Mouse (Mus musculus) cerebellum, postnatal 14 days (tissue): ENCODE data around the gene Tcf3.

ENCODE experiments used
- DNase-seq, 2 experiments: peaks; one replicate each; pipeline ENCODE4 v3.0.0; 2021; ENCODE audit warnings: mixed read lengths in 2 of 2

Tcf3 gene

GRCm38 (mm10) chr10:80436276-80436675 lies 2.8 kb upstream of the Tcf3 start:
- DNase-seq, result peak in 1 of 2 experiments; percentile 33

GRCm38 (mm10) chr10:80435764-80436163 lies 2.3 kb upstream of the Tcf3 start:
- DNase-seq, result no peak

- DNase-seq, result peak in 1 of 2 experiments; percentile 44
These were observed 1.4 kb upstream of the Tcf3 start for GRCm38 (mm10) chr10:80434823-80435222.

GRCm38 (mm10) chr10:80434233-80434592 lies 766 bp upstream of the Tcf3 start:
- DNase-seq, result no peak

GRCm38 (mm10) chr10:80432936-80433512 lies 423 bp downstream of the Tcf3 start:
- no peak for DNase-seq

- no peak for DNase-seq
These were observed 1.1 kb downstream of the Tcf3 start for GRCm38 (mm10) chr10:80432387-80432785.

- DNase-seq, result no peak
These were observed 1.7 kb downstream of the Tcf3 start for GRCm38 (mm10) chr10:80431570-80432386.

GRCm38 (mm10) chr10:80430375-80430980 lies 3.0 kb downstream of the Tcf3 start:
- no peak for DNase-seq

- no peak for DNase-seq
These were observed 3.6 kb downstream of the Tcf3 start for GRCm38 (mm10) chr10:80429800-80430199.

GRCm38 (mm10) chr10:80425041-80425440 lies 8.4 kb downstream of the Tcf3 start:
- no peak for DNase-seq

- DNase-seq, result no peak
These were observed 9.9 kb downstream of the Tcf3 start for GRCm38 (mm10) chr10:80423562-80423961.

- DNase-seq, result no peak
These were observed 11.6 kb downstream of the Tcf3 start for GRCm38 (mm10) chr10:80421651-80422472.

GRCm38 (mm10) chr10:80421208-80421607 lies 12.2 kb downstream of the Tcf3 start:
- no peak for DNase-seq

GRCm38 (mm10) chr10:80420729-80421128 lies 12.7 kb downstream of the Tcf3 start:
- no peak for DNase-seq

GRCm38 (mm10) chr10:80419419-80419818 lies 14.0 kb downstream of the Tcf3 start:
- peak; percentile 53 to 65 for DNase-seq

- DNase-seq, result peak; percentile 92 to 93
These were observed 15.1 kb downstream of the Tcf3 start for GRCm38 (mm10) chr10:80418311-80418710.

GRCm38 (mm10) chr10:80417841-80418240 lies 15.6 kb downstream of the Tcf3 start:
- DNase-seq, result peak; percentile 58 to 74

- peak; percentile 53 to 58 for DNase-seq
These were observed 16.1 kb downstream of the Tcf3 start for GRCm38 (mm10) chr10:80417371-80417770.

GRCm38 (mm10) chr10:80415566-80415965 lies 17.9 kb downstream of the Tcf3 start:
- peak in 1 of 2 experiments; percentile 66 for DNase-seq

- DNase-seq, result peak; percentile 91 to 94
These were observed 20.5 kb downstream of the Tcf3 start for GRCm38 (mm10) chr10:80412656-80413541.

- DNase-seq, result no peak
These were observed 25.5 kb downstream of the Tcf3 start for GRCm38 (mm10) chr10:80407924-80408323.
